Mouse (Mus musculus): ENCODE measurements around the gene Gm2000.

DNA sequence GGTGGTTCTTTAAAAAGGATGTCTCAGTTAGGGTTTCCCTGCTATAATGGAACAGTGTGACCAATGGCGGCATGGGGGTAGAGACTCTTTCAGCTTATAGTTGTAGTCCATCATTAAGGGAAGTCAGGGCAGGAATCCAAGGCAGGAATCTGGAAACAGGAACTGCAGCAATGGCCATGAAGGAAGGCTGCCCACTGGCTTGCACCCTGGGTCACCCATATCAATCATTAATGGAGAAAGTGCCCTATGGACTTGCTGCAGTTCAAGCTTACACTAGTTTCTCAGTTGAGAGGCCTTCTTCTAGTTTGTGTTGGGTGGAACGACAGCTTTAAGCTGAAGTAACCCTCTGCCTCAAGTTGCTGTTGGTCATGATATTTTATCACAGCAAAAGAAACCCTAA, 13.4 kb upstream of the Gm2000 start:
- TF ChIP-seq CTCF (IDR thresholded peaks at IDR 0.05; ENCODE audit: low read depth, low read length): no peak
- TF ChIP-seq POLR2AphosphoS5 (IDR thresholded peaks at IDR 0.05; ENCODE audit: insufficient replicate concordance, low read depth, low read length): no peak
- no peak for TF ChIP-seq TAL1 (conservative IDR thresholded peaks at IDR 0.05; ENCODE audit: low read depth, low read length)
- TF ChIP-seq GATA1 (IDR thresholded peaks at IDR 0.05; ENCODE audit: borderline replicate concordance, low read length): no peak

Measured in G1E (cell line).